Mouse (Mus musculus) CD4-positive, CD25-positive, alpha-beta regulatory T cell, adult 2 months (primary cell): ENCODE data around the gene Lgals9.
A peak's percentile ranks its signal among the peaks of the same experiment; 100 is the strongest.

Experiments used
- DNase-seq: peaks from one replicate; pipeline ENCODE4 v3.0.0-alpha.2; 2012; ENCODE audit warnings: low read depth, low spot score

The Lgals9 gene

DNA sequence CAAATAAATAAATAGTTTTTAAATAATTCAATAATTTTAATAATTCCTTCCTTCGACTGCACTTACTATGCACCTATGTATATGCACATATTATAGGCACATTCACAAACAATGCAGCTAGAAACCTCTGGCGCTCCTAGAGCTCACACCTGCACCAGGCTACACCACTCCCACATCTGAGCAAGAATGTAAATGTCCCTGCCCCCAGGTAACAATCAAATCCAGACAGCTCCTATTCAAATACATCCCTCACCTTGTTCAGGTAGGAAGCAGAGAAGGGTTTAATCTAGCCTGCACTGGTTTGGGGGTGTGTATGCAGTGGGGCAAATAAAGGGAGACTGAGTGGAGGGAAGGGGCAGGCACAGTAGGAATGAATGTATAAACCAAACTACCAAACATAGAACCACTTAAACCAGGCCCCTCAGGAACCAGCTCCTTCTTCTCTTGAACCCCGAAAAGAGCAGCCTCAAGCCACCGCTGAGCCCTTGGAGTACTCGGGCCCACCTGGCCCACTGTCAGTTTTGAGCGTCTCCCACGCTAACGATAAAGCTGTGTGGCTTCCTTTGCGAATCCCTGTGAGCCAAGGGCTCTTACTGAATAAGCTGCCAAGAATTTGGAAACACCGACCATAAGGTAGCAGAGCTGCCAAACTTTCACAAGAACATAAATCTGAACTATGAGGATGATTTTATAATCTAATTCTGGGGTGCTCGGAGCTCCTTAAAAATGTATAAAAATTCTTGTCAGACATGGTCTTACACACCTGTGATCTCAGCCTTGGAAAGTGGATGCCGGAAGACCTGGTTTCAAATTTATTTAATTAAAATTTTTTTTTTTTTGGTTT, 6.3 kb downstream of the Lgals9 start:
- no peak for DNase-seq

- DNase-seq: no peak
Observed at GRCm38 (mm10) chr11:78976731-78977510, 7.8 kb downstream of the Lgals9 start.

DNA sequence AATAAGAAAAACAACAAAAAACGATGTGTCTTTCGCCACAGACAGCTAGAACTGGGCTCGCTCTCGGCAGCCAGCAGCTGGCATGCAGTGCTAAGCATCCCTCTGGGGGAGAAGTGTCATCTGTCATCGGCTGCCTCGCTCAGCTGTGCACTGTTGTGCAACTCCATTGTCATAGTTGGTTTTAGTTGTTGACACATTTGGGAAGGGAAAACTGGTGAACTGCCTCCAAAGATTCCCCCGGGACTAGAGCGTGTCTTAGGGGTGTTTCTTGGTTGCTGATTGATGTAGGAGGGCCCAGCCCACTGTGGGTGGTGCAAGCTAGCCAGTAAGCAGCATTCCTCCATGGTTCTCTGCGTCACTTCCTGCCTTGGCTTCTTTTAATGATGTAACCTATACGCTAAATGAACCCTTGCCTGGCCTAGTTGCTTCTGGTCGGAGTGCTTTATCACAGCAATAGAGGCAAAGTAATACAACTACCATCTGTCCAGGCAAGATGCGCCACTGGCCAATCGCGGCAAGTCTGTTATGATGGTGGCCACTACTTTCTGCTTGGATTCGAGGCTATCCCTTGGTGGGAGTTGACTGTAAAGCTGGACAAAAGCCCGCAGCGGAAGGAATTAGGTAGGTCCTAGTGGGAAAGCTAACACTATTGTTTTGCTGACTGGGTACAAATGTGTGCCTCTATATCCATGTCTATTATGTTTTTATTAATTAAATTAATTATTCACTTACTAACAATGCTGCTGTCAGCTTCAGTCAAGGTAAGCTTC, 11.2 kb downstream of the Lgals9 start:
- peak; percentile 54 for DNase-seq

- peak; percentile 38 for DNase-seq
Observed at GRCm38 (mm10) chr11:78972811-78973351, 11.9 kb downstream of the Lgals9 start.

DNA sequence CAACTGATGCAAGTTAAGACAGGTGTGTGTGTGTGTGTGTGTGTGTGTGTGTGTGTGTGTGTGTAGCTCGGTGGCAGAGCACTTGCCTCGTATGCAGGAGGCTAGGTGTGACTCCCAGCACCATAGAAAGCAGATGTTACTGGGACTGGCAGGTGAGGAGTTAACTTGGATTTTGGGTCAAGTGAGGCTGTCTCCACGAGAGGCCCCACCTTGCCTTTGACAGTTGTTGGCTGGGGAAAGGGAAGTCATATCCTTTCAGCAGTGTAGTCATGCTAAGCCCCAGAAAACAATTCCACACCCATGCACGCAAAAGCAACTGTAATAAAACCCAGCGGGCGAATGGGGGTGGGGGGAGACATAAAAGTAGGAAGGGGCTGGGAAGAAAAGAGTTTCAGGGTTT, 12.4 kb downstream of the Lgals9 start:
- DNase-seq: no peak

- DNase-seq: no peak
Observed at GRCm38 (mm10) chr11:78971746-78972145, 13.0 kb downstream of the Lgals9 start.

- DNase-seq: no peak
Observed at GRCm38 (mm10) chr11:78971096-78971495, 13.7 kb downstream of the Lgals9 start.

DNA sequence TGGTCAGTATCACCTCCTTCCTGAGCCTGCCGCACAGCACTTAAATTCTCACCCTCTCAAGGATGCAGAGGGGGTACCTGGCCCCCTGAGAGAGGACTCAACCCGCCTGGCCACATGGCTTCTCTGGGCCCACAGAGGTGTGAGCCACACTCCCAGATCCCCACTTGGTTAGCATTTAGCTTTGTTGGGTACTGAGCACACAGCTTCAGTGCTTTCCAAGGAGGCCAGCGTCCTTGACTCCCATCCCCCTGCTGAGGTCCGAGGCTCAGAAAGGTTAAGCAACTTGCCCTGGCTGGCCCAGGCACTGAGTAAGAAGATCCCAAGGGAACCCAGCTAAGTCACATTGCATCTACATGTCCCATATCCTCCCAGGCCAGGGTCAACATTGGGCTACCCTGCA, 16.6 kb downstream of the Lgals9 start:
- DNase-seq: no peak

DNA sequence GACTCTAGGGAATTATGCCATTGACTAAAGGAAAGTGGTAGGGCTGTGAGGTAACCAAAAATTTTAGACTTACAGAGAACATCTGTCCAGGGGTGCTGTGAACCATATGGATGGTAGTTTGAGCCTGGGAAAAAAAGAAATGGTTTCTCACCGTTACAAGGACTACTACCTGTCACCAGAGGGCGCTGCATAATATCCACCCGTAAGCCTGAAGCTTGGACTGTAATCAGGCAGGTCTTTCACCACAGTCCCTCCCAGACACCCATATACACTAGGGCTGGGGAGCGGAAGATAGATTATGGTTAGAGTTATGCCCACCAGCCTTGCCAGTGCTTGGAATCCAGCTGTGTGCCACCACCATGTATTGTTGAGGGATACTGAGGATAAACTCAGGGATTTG, 17.4 kb downstream of the Lgals9 start:
- peak; percentile 77 for DNase-seq

GRCm38 (mm10) chr11:78961221-78961620, 23.5 kb downstream of the Lgals9 start:
- no peak for DNase-seq

GRCm38 (mm10) chr11:78959841-78960520, 24.8 kb downstream of the Lgals9 start:
- DNase-seq: peak; percentile 48

DNA sequence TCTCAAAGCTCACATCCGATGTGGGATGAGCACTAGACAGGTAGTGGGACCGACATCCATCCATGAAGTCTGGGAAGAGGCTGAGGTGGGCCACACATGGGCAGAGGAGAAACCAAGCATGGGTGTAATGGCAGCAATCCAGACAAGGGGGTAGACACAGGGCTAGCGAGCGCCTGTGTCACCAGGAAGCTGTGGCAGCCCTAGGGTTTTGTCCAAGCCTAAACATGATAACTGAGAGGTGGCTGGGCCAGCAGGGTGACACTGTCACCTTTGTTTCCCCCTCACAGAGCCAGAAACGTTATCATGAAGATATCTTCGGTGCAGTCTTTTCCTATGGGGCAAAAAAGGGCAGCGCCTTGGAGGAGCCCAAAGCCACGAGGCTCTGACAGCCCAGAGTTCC, 25.4 kb downstream of the Lgals9 start:
- no peak for DNase-seq

DNA sequence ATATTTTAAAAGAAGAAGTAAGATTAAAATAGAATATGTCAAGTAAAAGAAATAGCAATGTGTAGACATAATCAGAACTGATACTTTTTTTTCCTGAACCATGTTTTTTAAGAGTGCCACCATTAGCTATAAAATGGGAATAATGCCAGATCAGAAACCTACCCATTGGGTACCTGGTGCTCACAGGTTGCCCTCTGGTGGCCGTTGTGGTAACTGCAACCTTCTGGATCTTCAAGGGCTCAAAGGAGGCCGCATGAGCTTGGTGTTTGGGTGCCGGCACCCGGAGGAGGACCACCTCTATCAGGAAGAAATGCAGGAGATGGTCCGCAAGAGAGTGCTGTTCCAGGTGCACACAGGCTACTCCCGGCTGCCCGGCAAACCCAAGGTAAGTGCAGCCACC, 28.5 kb downstream of the Lgals9 start:
- DNase-seq: peak; percentile 87

- DNase-seq: peak; percentile 17
Observed at GRCm38 (mm10) chr11:78952467-78952866, 32.3 kb downstream of the Lgals9 start.

- no peak for DNase-seq
Observed at GRCm38 (mm10) chr11:78950365-78950764, 34.4 kb downstream of the Lgals9 start.

- no peak for DNase-seq
Observed at GRCm38 (mm10) chr11:78943083-78943482, 41.7 kb downstream of the Lgals9 start.

DNA sequence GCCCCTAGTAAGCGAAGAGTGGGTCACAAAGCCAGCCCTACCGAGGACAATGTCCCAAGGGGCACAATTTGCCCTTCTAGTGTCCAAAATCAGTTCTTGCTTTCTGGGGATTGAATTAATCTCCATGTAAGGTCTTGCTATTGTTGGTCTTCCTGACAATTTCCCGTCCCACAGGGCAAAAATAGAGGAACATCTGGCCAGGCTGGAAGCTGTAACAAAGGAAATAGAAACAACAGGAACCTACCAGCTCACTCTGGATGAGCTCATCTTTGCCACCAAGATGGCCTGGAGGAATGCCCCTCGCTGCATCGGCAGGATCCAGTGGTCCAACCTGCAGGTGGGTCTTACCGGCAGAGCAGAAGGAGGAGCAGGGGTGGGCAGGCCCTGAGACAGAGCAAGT, 49.6 kb downstream of the Lgals9 start:
- DNase-seq: no peak

- DNase-seq: no peak
Observed at GRCm38 (mm10) chr11:78934727-78935126, 50.0 kb downstream of the Lgals9 start.

GRCm38 (mm10) chr11:78934307-78934706, 50.4 kb downstream of the Lgals9 start:
- no peak for DNase-seq

DNA sequence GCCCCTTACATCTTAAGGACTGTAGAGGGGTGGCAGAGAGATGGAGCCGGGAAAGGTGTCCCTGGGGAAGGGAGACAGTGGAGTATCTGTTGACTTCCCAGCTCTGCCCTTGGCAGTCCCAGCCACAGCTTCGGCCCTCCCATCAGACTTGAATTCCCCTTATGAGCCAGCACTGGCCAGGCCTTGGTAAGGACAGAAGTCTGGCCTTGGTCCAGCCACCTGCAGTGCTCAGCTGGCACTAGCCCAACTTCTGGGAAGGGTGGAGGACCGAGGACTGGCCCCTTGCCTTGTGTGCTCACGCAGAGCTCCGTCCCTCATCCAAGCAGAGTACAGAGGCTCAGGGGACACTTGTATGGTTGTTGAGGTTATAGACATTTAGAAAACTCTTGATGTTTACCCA, 55.4 kb downstream of the Lgals9 start:
- no peak for DNase-seq

GRCm38 (mm10) chr11:78924916-78925315, 59.8 kb downstream of the Lgals9 start:
- peak; percentile 17 for DNase-seq
